Mouse (Mus musculus): ENCODE data around the gene Rnasel. TPM values are rescaled to one million over a fixed set of nuclear protein-coding genes. Genes with fewer than 3 reads are reported as not detected.

Gene Rnasel
- polyA plus RNA-seq, 1 experiment from 2014 or later, result 7.5 TPM

- H3K4me1 ChIP-seq (ENCODE audit: control insufficient read depth, insufficient read depth, low read length), result no peaks in the 10 kb centered on the region
- no peak for ATAC-seq (ENCODE audit: low FRiP score, low TSS enrichment)
- WGBS, result 80% methylated on average over 10 of the region's 10 CpGs
Measured at GRCm38 (mm10) chr1:153769998-153770775, 21.0 kb downstream of the Rnasel start.

GRCm38 (mm10) chr1:153770776-153771167, 21.5 kb downstream of the Rnasel start:
- Histone ChIP-seq H3K9me3 (ENCODE audit: control insufficient read depth, low read length) (no peaks in the 10 kb centered on the region), H3K36me3 (ENCODE audit: control insufficient read depth, insufficient read depth, low read length) (no peaks in the 10 kb centered on the region), H3K9ac (ENCODE audit: low read depth, low read length) (no peak overlapping the region), H3K4me2 (replicated peaks; ENCODE audit: low read depth, low read length) (no peak overlapping the region), H3K27ac (ENCODE audit: low read depth, low read length) (no peak overlapping the region), H3K4me1 (ENCODE audit: control insufficient read depth, insufficient read depth, low read length) (no peaks in the 10 kb centered on the region), H3K4me3 (ENCODE audit: low read length) (no peak overlapping the region), H3K27me3 (ENCODE audit: control insufficient read depth, insufficient read depth, low read length) (no peaks in the 10 kb centered on the region)
- no peak for ATAC-seq (ENCODE audit: low FRiP score, low TSS enrichment)
- 88% methylated on average over 1 of the region's 1 CpGs for WGBS

More at GRCm38 (mm10) chr1:153769998-153770775, 21.0 kb downstream of the Rnasel start:
- H3K9ac ChIP-seq (ENCODE audit: low read depth, low read length), result no peak overlapping the region
- no peaks in the 10 kb centered on the region for H3K36me3 ChIP-seq (ENCODE audit: control insufficient read depth, insufficient read depth, low read length)
- H3K4me3 ChIP-seq (ENCODE audit: low read length), result no peak overlapping the region
- H3K27me3 ChIP-seq (ENCODE audit: control insufficient read depth, insufficient read depth, low read length), result no peaks in the 10 kb centered on the region
- no peaks in the 10 kb centered on the region for H3K9me3 ChIP-seq (ENCODE audit: control insufficient read depth, low read length)
- H3K27ac ChIP-seq (ENCODE audit: low read depth, low read length), result no peak overlapping the region
- no peak overlapping the region for H3K4me2 ChIP-seq (replicated peaks; ENCODE audit: low read depth, low read length)

- no peak for ATAC-seq (ENCODE audit: low FRiP score, low TSS enrichment)
- H3K4me3 ChIP-seq (ENCODE audit: low read length), result no peak overlapping the region
- no peak overlapping the region for H3K27ac ChIP-seq (ENCODE audit: low read depth, low read length)
- no peak overlapping the region for H3K9ac ChIP-seq (ENCODE audit: low read depth, low read length)
- no peak overlapping the region for H3K4me2 ChIP-seq (replicated peaks; ENCODE audit: low read depth, low read length)
- H3K36me3 ChIP-seq (ENCODE audit: control insufficient read depth, insufficient read depth, low read length), result no peaks in the 10 kb centered on the region
- 81% methylated on average over 6 of the region's 6 CpGs for WGBS
- H3K9me3 ChIP-seq (ENCODE audit: control insufficient read depth, low read length), result no peaks in the 10 kb centered on the region
- H3K4me1 ChIP-seq (ENCODE audit: control insufficient read depth, insufficient read depth, low read length), result no peaks in the 10 kb centered on the region
- no peaks in the 10 kb centered on the region for H3K27me3 ChIP-seq (ENCODE audit: control insufficient read depth, insufficient read depth, low read length)
Measured at GRCm38 (mm10) chr1:153775174-153775573, 25.9 kb downstream of the Rnasel start.

DNA sequence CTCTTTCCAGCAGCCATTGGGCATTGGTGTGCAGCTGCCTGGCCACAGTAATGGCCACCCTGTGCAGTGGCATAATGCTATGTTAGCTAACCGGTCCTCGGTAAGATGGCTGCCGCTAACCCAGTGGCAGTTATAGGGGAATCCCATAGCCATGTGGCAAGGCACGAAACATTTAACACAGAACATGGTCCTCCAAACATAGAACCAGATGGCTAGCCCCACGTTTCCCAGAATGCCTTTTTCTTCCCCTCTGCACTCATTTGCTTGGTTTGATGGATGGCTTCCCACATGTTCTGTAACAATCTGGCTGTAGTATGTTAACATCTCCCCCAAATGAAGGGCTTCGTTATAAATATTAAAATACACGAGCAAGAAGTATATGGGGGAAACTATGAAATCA, 27.0 kb downstream of the Rnasel start:
- no peak overlapping the region for H3K9ac ChIP-seq (ENCODE audit: low read depth, low read length)
- no peak overlapping the region for H3K4me2 ChIP-seq (replicated peaks; ENCODE audit: low read depth, low read length)
- no peaks in the 10 kb centered on the region for H3K27me3 ChIP-seq (ENCODE audit: control insufficient read depth, insufficient read depth, low read length)
- no peak overlapping the region for H3K27ac ChIP-seq (ENCODE audit: low read depth, low read length)
- H3K9me3 ChIP-seq (ENCODE audit: control insufficient read depth, low read length), result no peaks in the 10 kb centered on the region
- no peaks in the 10 kb centered on the region for H3K36me3 ChIP-seq (ENCODE audit: control insufficient read depth, insufficient read depth, low read length)
- H3K4me1 ChIP-seq (ENCODE audit: control insufficient read depth, insufficient read depth, low read length), result no peaks in the 10 kb centered on the region
- 90% methylated on average over 7 of the region's 7 CpGs for WGBS
- no peak for ATAC-seq (ENCODE audit: low FRiP score, low TSS enrichment)
- no peak overlapping the region for H3K4me3 ChIP-seq (ENCODE audit: low read length)

- H3K27ac ChIP-seq (ENCODE audit: low read depth, low read length), result no peak overlapping the region
- no peaks in the 10 kb centered on the region for H3K36me3 ChIP-seq (ENCODE audit: control insufficient read depth, insufficient read depth, low read length)
- no peaks in the 10 kb centered on the region for H3K9me3 ChIP-seq (ENCODE audit: control insufficient read depth, low read length)
- no peaks in the 10 kb centered on the region for H3K27me3 ChIP-seq (ENCODE audit: control insufficient read depth, insufficient read depth, low read length)
- H3K4me2 ChIP-seq (replicated peaks; ENCODE audit: low read depth, low read length), result no peak overlapping the region
- ATAC-seq (ENCODE audit: low FRiP score, low TSS enrichment), result no peak
- no peaks in the 10 kb centered on the region for H3K4me1 ChIP-seq (ENCODE audit: control insufficient read depth, insufficient read depth, low read length)
- no peak overlapping the region for H3K9ac ChIP-seq (ENCODE audit: low read depth, low read length)
- no peak overlapping the region for H3K4me3 ChIP-seq (ENCODE audit: low read length)
- 91% methylated on average over 10 of the region's 10 CpGs for WGBS
Measured at GRCm38 (mm10) chr1:153778205-153778604, 29.0 kb downstream of the Rnasel start.

DNA sequence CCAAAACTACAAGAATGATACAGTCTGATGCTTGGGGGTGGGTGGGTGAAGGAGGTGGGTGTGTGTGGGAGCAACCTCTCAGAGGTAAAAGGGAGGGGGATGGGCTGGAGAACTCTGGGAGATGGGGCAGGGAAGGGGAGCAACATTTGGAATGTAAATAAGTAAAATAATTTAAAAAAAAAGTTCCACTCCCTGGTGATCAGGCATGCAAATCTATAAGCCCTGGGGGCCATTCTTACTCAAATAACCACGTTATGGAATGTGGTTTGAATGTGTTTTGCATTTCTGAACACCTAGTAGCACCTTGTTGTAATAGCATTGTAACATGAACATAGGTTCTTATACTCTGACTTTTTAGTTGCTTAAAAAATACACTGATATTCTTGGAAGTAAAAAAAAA, 34.1 kb downstream of the Rnasel start:
- Histone ChIP-seq H3K9ac (ENCODE audit: low read depth, low read length) (no peak overlapping the region), H3K27me3 (ENCODE audit: control insufficient read depth, insufficient read depth, low read length) (no peaks in the 10 kb centered on the region), H3K27ac (ENCODE audit: low read depth, low read length) (no peak overlapping the region), H3K4me3 (ENCODE audit: low read length) (no peak overlapping the region), H3K36me3 (ENCODE audit: control insufficient read depth, insufficient read depth, low read length) (no peaks in the 10 kb centered on the region), H3K4me2 (replicated peaks; ENCODE audit: low read depth, low read length) (no peak overlapping the region), H3K4me1 (ENCODE audit: control insufficient read depth, insufficient read depth, low read length) (no peaks in the 10 kb centered on the region), H3K9me3 (ENCODE audit: control insufficient read depth, low read length) (peaks cover 2% of the 10 kb centered on the region; the same call in 1 of the 2 replicates)
- no peak for ATAC-seq (ENCODE audit: low FRiP score, low TSS enrichment)
- WGBS, result 36% methylated on average over 1 of the region's 1 CpGs

- Histone ChIP-seq H3K4me3 (ENCODE audit: low read length) (no peak overlapping the region), H3K27me3 (ENCODE audit: control insufficient read depth, insufficient read depth, low read length) (no peaks in the 10 kb centered on the region), H3K4me2 (replicated peaks; ENCODE audit: low read depth, low read length) (no peak overlapping the region), H3K36me3 (ENCODE audit: control insufficient read depth, insufficient read depth, low read length) (no peaks in the 10 kb centered on the region), H3K9me3 (ENCODE audit: control insufficient read depth, low read length) (peaks cover 2% of the 10 kb centered on the region; the same call in 1 of the 2 replicates), H3K9ac (ENCODE audit: low read depth, low read length) (no peak overlapping the region), H3K4me1 (ENCODE audit: control insufficient read depth, insufficient read depth, low read length) (no peaks in the 10 kb centered on the region), H3K27ac (ENCODE audit: low read depth, low read length) (no peak overlapping the region)
- 61% methylated on average over 4 of the region's 4 CpGs for WGBS
- ATAC-seq (ENCODE audit: low FRiP score, low TSS enrichment), result no peak
Measured at GRCm38 (mm10) chr1:153785608-153786007, 36.4 kb downstream of the Rnasel start.

DNA sequence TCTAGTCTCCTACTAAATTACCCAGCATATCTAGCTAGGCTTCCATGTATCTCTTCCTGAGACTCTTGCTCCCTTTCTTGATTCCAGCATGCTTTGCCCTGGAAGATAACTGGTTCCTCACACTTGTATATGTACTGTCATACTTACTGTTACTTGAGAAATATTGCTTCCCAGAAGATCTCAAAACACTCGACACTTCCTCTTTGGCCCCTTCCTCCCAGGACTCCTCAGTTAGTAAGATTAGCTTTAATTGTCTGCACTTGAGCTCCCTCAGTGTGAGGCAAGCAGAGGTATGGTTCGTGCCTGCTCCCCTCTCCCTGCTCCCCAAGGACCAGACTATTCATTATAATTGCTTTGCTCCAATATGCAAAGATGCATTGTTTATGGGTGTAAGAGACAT, 41.5 kb downstream of the Rnasel start:
- WGBS, result 69% methylated on average over 2 of the region's 2 CpGs
- no peak for ATAC-seq (ENCODE audit: low FRiP score, low TSS enrichment)
- no peak overlapping the region for H3K9ac ChIP-seq (ENCODE audit: low read depth, low read length)
- no peak overlapping the region for H3K27ac ChIP-seq (ENCODE audit: low read depth, low read length)
- H3K27me3 ChIP-seq (ENCODE audit: control insufficient read depth, insufficient read depth, low read length), result no peaks in the 10 kb centered on the region
- H3K4me1 ChIP-seq (ENCODE audit: control insufficient read depth, insufficient read depth, low read length), result no peaks in the 10 kb centered on the region
- H3K4me2 ChIP-seq (replicated peaks; ENCODE audit: low read depth, low read length), result no peak overlapping the region
- H3K4me3 ChIP-seq (ENCODE audit: low read length), result no peak overlapping the region
- H3K36me3 ChIP-seq (ENCODE audit: control insufficient read depth, insufficient read depth, low read length), result no peaks in the 10 kb centered on the region
- no peaks in the 10 kb centered on the region for H3K9me3 ChIP-seq (ENCODE audit: control insufficient read depth, low read length)

- Histone ChIP-seq H3K9me3 (ENCODE audit: control insufficient read depth, low read length) (no peaks in the 10 kb centered on the region), H3K36me3 (ENCODE audit: control insufficient read depth, insufficient read depth, low read length) (no peaks in the 10 kb centered on the region), H3K27me3 (ENCODE audit: control insufficient read depth, insufficient read depth, low read length) (no peaks in the 10 kb centered on the region), H3K9ac (ENCODE audit: low read depth, low read length) (no peak overlapping the region), H3K4me3 (ENCODE audit: low read length) (no peak overlapping the region), H3K4me2 (replicated peaks; ENCODE audit: low read depth, low read length) (no peak overlapping the region), H3K4me1 (ENCODE audit: control insufficient read depth, insufficient read depth, low read length) (no peaks in the 10 kb centered on the region), H3K27ac (ENCODE audit: low read depth, low read length) (no peak overlapping the region)
- no peak for ATAC-seq (ENCODE audit: low FRiP score, low TSS enrichment)
- WGBS, result 47% methylated on average over 3 of the region's 3 CpGs
Measured at GRCm38 (mm10) chr1:153794241-153794640, 45.0 kb downstream of the Rnasel start.

Measured in kidney, embryonic 14.5 days (tissue).